Mouse (Mus musculus) lung, postnatal 36 days (tissue): ENCODE data around the gene Bod1l.

ENCODE experiments used
- DNase-seq: peaks from one replicate; pipeline ENCODE4 v3.0.0; 2022; ENCODE audit warnings: mixed read lengths

Bod1l gene

GRCm38 (mm10) chr5:41757338-41757737 lies 86.8 kb downstream of the Bod1l start:
- no peak for DNase-seq

- DNase-seq = no peak
These were observed 87.7 kb downstream of the Bod1l start for GRCm38 (mm10) chr5:41756396-41756795.

- no peak for DNase-seq
These were observed 88.6 kb downstream of the Bod1l start for GRCm38 (mm10) chr5:41755373-41755960.

- no peak for DNase-seq
These were observed 89.3 kb downstream of the Bod1l start for GRCm38 (mm10) chr5:41754836-41755235.

- DNase-seq = no peak
These were observed 89.8 kb downstream of the Bod1l start for GRCm38 (mm10) chr5:41754226-41754775.

- DNase-seq = no peak
These were observed 91.4 kb downstream of the Bod1l start for GRCm38 (mm10) chr5:41752721-41753120.

- no peak for DNase-seq
These were observed 99.0 kb downstream of the Bod1l start for GRCm38 (mm10) chr5:41744898-41745780.

- no peak for DNase-seq
These were observed 99.9 kb downstream of the Bod1l start for GRCm38 (mm10) chr5:41744234-41744633.

- DNase-seq = peak; percentile 22
These were observed 105.3 kb downstream of the Bod1l start for GRCm38 (mm10) chr5:41738817-41739216.
